14 mouse cellular contexts compared by ENCODE assay signal in the genomic region with DNA sequence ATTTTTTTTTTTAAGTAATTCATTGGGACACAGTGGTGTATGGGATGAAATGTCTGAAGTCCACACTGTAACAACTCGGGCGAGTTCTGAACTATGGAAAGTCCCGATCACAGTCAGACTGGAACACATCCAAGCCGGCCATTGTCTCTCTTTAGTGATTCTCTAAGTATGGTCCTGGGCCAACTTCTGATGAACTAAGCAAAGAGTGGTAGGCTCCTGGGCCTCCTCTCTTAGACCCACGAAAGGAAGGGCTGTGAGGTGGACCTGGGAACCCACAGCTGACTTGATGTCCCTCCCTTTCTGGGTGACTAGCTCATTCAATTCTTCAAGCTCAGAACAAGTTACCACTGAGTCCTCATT.
DNase-seq lines count a peak whose midpoint lies in the region; ATAC-seq and TF ChIP-seq lines count a peak whose summit lies in the region.
"Had no signal": no experiment of that assay in that cellular context is flagged by ENCODE, and none has a peak within 500 bp of the region (broad histone marks: within the 10 kb centered on the region; RNA-seq: fewer than 3 reads in every experiment).

No protein-coding gene starts in this region.

- H3K36me3 ChIP-seq in liver, adult 2 months (ENCODE audit: control insufficient read depth, insufficient read depth, low read length), result peaks cover 2% of the 10 kb centered on the region; the same call in 1 of the 2 replicates
- H3K36me3 ChIP-seq in liver, embryonic 11.5 days (ENCODE audit: control insufficient read depth, insufficient read depth, low read length), result no peaks in the 10 kb centered on the region
- H3K36me3 ChIP-seq in heart, embryonic 10.5 days, result peaks cover 17% of the 10 kb centered on the region
- no peaks in the 10 kb centered on the region; the same call in 1 of the 2 replicates for H3K36me3 ChIP-seq in intestine, embryonic 15.5 days
- H3K36me3 ChIP-seq in lung, postnatal 0 days (ENCODE audit: insufficient read depth, low read length), result peaks cover 37% of the 10 kb centered on the region

- H3K4me1 ChIP-seq in liver, adult 2 months (ENCODE audit: control insufficient read depth, insufficient read depth, low read length), result peaks cover 19% of the 10 kb centered on the region
- H3K4me1 ChIP-seq in liver, embryonic 11.5 days (replicated peaks; ENCODE audit: control insufficient read depth, insufficient read depth, low read length), result no peaks in the 10 kb centered on the region
- H3K4me1 ChIP-seq in heart, embryonic 10.5 days, result peaks cover 60% of the 10 kb centered on the region
- H3K4me1 ChIP-seq in intestine, embryonic 15.5 days (replicated peaks), result peaks cover 41% of the 10 kb centered on the region
- peaks cover 49% of the 10 kb centered on the region; the same call in 1 of the 2 replicates for H3K4me1 ChIP-seq in lung, postnatal 0 days (ENCODE audit: insufficient read depth, low read depth, low read length)

- no peaks in the 10 kb centered on the region for H3K9me3 ChIP-seq in liver, embryonic 11.5 days (ENCODE audit: control insufficient read depth, low read length)
- H3K9me3 ChIP-seq in heart, embryonic 10.5 days, result no peaks in the 10 kb centered on the region
- no peaks in the 10 kb centered on the region for H3K9me3 ChIP-seq in intestine, embryonic 15.5 days
- no peaks in the 10 kb centered on the region for H3K9me3 ChIP-seq in lung, postnatal 0 days (ENCODE audit: low read length)
- H3K9me3 ChIP-seq: embryonic facial prominence, embryonic 15.5 days; neural tube, embryonic 12.5 days had no signal

- TF ChIP-seq CTCF in liver, adult 2 months (IDR thresholded peaks at IDR 0.05; ENCODE audit: low read depth, low read length), result no peak
- TF ChIP-seq CTCF in lung, postnatal 0 days (IDR thresholded peaks at IDR 0.05), result no peak

- no peak for TF ChIP-seq EP300 in lung, postnatal 0 days (IDR thresholded peaks at IDR 0.05)

- peak overlapping the region; percentile 6; the same call in 1 of the 2 replicates for H3K27ac ChIP-seq in liver, adult 2 months (replicated peaks; ENCODE audit: insufficient read depth, low read depth, low read length)
- no peak overlapping the region for H3K27ac ChIP-seq in liver, embryonic 11.5 days (ENCODE audit: low read depth, low read length)
- H3K27ac ChIP-seq in heart, embryonic 10.5 days, result 0 out of 2 replicates have a peak overlapping the region, but pooled peaks have one; percentile 29
- peak overlapping the region; percentile 48 for H3K27ac ChIP-seq in intestine, embryonic 15.5 days
- peak overlapping the region; percentile 47; the same call in 1 of the 2 replicates for H3K27ac ChIP-seq in lung, postnatal 0 days (ENCODE audit: low read length)
- H3K27ac ChIP-seq: embryonic facial prominence, embryonic 15.5 days; left cerebral cortex, adult 2 months; liver, embryonic 14.5 days; neural tube, embryonic 12.5 days had no signal

- no peak for TF ChIP-seq POLR2A in liver, adult 2 months (IDR thresholded peaks at IDR 0.05; ENCODE audit: extremely low read depth, insufficient read depth, low read length)

- H3K79me2 ChIP-seq in liver, adult 2 months (ENCODE audit: control insufficient read depth, insufficient read depth, low read length), result no peaks in the 10 kb centered on the region

- H3K4me2 ChIP-seq in liver, embryonic 11.5 days, result no peak overlapping the region
- no peak overlapping the region for H3K4me2 ChIP-seq in intestine, embryonic 15.5 days (replicated peaks)
- H3K4me2 ChIP-seq in lung, postnatal 0 days (replicated peaks; ENCODE audit: low read depth, low read length), result no peak overlapping the region
- H3K4me2 ChIP-seq: embryonic facial prominence, embryonic 15.5 days; midbrain, embryonic 11.5 days; neural tube, embryonic 12.5 days had no signal

- no peak for DNase-seq in liver, adult 2 months (ENCODE audit: extremely low read depth, low read depth, low spot score)
- no peak for DNase-seq in liver, embryonic 11.5 days (ENCODE audit: low spot score)
- DNase-seq in heart, embryonic 10.5 days (ENCODE audit: low spot score), result no peak
- DNase-seq in lung, postnatal 0 days (ENCODE audit: low spot score), result peak; percentile 56
- DNase-seq in adrenal gland, adult 18-20 months (ENCODE audit: low spot score in 2 of 2), result no peak
- no peak for DNase-seq in right cerebral cortex, postnatal 36 days (ENCODE audit: low spot score in 2 of 2)
- DNase-seq in c-Kit-positive CD71-positive TER-119-positive erythroid progenitor cells, embryonic 14.5 days (ENCODE audit: low spot score), result no peak
- DNase-seq: right cerebral cortex, adult 18-20 months had no signal

- H3K4me3 ChIP-seq in liver, adult 2 months (ENCODE audit: insufficient read depth, low read depth, low read length), result no peak overlapping the region
- H3K4me3 ChIP-seq in liver, embryonic 11.5 days (ENCODE audit: low read depth, low read length), result no peak overlapping the region
- no peak overlapping the region for H3K4me3 ChIP-seq in heart, embryonic 10.5 days
- no peak overlapping the region for H3K4me3 ChIP-seq in intestine, embryonic 15.5 days (replicated peaks)
- H3K4me3 ChIP-seq in lung, postnatal 0 days (ENCODE audit: low read depth, low read length), result no peak overlapping the region
- H3K4me3 ChIP-seq: embryonic facial prominence, embryonic 15.5 days; left cerebral cortex, adult 2 months; neural tube, embryonic 12.5 days had no signal

- H3K9ac ChIP-seq in liver, adult 2 months (ENCODE audit: low read depth, low read length), result no peak overlapping the region
- no peak overlapping the region for H3K9ac ChIP-seq in liver, embryonic 11.5 days (ENCODE audit: low read depth, low read length)
- H3K9ac ChIP-seq in intestine, embryonic 15.5 days, result no peak overlapping the region
- H3K9ac ChIP-seq in lung, postnatal 0 days (replicated peaks; ENCODE audit: low read depth), result no peak overlapping the region
- H3K9ac ChIP-seq: embryonic facial prominence, embryonic 15.5 days; liver, embryonic 14.5 days; neural tube, embryonic 12.5 days had no signal

- 33% methylated on average over 5 of the region's 5 CpGs for WGBS in liver, adult 2 months
- 88% methylated on average over 5 of the region's 5 CpGs for WGBS in liver, embryonic 11.5 days
- WGBS in heart, embryonic 10.5 days, result 80% methylated on average over 5 of the region's 5 CpGs
- 74% methylated on average over 5 of the region's 5 CpGs for WGBS in intestine, embryonic 15.5 days
- 27% methylated on average over 5 of the region's 5 CpGs for WGBS in lung, postnatal 0 days

- ATAC-seq in liver, embryonic 11.5 days (replicated peaks; ENCODE audit: low FRiP score), result no peak
- no peak for ATAC-seq in intestine, embryonic 15.5 days
- 0 out of 2 replicates have a peak, but pooled peaks have one; percentile 9 for ATAC-seq in lung, postnatal 0 days

- H3K27me3 ChIP-seq in liver, adult 2 months (ENCODE audit: control insufficient read depth, insufficient read depth, low read length), result no peaks in the 10 kb centered on the region
- no peaks in the 10 kb centered on the region for H3K27me3 ChIP-seq in liver, embryonic 11.5 days (replicated peaks; ENCODE audit: control insufficient read depth, insufficient read depth, low read length)
- H3K27me3 ChIP-seq in heart, embryonic 10.5 days (ENCODE audit: insufficient read depth, poor library complexity, severe bottlenecking), result no peaks in the 10 kb centered on the region
- no peaks in the 10 kb centered on the region for H3K27me3 ChIP-seq in intestine, embryonic 15.5 days (replicated peaks)
- no peaks in the 10 kb centered on the region for H3K27me3 ChIP-seq in lung, postnatal 0 days (replicated peaks; ENCODE audit: insufficient read depth, low read length)
- H3K27me3 ChIP-seq: embryonic facial prominence, embryonic 15.5 days; neural tube, embryonic 12.5 days had no signal
